Mouse (Mus musculus) heart, adult 8-10 months (tissue): ENCODE data around the gene Osm. TPM values are rescaled to one million over a fixed set of nuclear protein-coding genes. Genes with fewer than 3 reads are reported as not detected.

Experiments
- DNase-seq: peaks from one replicate; pipeline ENCODE4 v3.0.0; 2022; ENCODE audit warnings: low spot score
- total RNA-seq, 4 experiments: library from RNA; stranded (reverse); gene quantifications; 2 replicates each; pipeline ENCODE4 v1.2.4; 2022

Gene Osm
- total RNA-seq, 4 experiments from 2014 or later: 1.6 TPM; not detected in 3

DNA sequence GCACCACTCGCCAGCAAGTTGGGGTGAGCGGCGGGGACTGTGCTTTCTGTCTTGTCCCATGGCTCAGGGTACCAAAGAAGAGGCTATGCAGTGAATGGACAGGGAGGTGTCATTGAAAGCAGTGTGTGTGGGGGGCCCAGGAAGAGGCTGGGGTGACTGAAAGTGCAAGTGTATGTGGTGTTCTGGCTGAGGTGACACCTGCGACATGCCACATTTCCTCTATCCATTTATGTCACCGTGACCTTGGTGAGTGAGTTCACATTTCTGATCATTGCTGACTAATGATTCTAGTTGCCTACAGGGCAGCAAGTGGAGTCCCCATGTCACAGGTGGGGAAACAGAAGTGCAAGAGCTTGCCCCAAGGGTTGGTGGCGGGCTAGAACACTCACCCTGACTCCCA lies 32.3 kb downstream of the Osm start:
- no peak for DNase-seq

DNA sequence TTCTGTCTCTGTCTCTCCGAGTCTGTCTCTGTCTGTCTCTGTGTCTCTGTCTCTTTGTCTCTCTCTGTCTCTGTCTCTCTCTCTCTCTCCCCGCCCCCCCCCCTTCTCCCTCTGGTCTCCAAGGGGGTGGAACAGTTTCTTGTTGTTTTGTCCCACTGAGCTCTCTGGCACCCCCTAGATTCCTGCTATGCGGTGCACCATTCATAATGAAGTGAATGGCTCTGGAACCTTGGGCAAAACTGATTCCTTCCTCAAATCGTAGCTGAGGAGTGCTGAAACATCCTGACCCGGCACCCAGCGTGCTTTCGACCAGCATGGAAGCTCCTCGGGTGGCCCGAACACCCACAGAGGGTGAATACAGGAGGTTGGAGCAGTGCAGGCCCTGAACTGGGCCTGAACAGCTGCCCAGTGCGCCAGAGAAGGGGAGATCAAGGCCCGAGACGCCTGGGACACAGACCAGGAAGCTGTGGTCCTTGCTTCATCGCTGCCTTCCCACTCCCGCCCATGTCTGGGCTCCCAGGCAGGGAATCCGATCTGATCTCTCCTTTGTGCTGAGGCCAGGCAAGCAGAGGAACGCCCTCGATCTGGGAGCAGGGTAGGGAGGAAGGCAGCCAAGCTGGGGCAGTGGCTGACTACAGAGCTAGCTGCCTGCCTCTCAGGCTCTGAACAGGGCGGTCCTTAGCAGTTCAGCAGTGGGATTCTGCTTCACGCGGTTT lies 34.7 kb downstream of the Osm start:
- DNase-seq: no peak

DNA sequence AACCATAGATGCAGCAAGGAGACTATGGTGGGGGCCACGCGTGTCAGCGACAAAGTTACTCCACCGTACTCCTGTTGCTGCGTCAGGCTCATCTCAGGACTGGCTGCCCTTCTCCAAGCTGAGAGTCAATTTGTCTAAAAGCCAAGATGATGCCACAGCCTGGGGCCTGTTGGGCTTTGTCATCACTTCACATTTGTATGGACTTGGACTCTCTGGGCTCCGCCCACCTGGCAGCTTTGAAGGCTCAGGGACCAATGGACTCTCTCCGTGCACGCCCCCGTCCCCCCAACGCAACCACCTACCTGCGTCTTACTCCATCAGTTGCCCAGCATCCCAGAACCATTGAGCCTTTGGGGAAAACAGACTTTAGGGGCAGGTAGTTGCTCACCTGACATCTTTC lies 35.3 kb downstream of the Osm start:
- no peak for DNase-seq

DNA sequence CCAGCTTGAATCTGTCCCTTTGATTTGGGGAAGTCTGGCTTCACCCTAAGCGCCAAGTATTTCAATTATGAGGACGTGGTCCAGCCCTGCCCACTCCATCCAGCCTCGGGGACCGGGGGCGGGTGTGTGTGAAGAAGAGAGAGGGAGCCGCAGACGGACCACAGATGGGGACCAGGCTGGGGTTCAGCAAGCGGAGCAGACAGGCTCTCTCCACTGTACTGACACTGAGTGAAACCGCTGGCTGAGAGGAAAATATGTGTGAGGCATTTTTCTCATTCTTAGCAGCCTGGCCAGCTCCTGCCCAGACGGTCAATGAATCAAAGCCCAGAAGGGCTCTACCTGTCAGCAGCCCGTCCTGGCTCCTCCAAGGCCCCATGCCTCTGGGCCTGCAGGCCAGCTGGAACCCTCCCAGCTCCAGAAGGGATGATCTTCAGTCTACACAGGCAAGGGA lies 40.2 kb downstream of the Osm start:
- DNase-seq: no peak

DNA sequence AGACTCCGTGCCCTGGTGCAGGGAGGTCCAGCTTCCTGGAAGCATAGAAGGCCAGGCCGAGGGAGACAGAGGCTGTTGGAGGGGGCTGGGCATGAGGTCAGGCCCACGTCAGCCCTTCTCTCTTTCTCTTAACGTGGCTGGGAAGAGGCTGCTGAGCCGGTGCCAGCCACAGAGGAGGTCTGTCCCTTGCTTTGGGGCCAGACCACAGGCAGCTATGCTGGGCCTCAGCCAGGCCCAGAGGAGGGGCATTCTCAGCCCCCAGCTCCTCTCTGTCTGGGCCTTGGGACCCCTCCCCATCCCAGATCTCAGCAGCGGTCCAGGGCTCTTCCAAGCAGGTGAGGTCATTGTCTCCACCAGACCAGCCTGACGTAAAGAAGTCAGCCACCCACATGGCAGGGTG lies 43.7 kb downstream of the Osm start:
- no peak for DNase-seq

DNA sequence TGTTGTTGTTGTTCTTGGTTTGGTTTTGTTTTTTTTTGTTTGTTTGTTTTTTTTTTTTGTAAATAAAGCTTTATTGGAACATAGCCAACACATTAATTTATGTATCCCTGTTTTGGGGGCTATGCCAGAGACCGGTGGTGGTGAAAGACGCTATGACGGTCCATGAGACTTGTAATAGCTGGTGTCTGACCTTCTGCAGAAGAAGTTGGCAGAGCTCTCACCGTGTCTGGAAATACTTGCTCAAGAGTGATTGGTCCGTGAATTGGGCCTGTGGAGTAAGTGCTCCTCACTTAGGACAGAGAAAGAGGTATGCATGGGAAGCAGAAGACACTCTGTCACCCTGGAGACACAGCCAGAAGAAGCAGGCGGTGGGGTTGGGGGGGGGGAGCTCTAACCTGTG lies 45.6 kb downstream of the Osm start:
- DNase-seq: no peak

DNA sequence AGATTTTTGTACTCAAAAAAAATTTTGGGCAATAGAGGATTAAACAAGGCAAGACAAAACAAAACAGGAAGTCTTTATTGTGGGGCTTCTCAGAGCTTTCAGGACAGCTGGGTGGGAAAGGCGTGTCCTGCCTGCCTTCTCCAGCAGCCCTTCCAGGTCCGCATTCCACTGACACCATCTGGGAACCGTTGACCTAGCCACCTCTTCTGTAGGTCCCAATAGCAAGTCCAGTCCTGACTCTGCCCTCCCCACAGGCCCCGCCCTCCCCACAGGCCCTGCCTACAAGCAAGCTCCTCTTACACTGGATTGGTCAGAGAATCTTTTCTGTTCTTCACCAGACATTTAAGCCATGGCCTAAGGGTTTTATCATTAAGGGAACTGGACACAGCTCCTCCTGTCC lies 47.4 kb downstream of the Osm start:
- DNase-seq: no peak

DNA sequence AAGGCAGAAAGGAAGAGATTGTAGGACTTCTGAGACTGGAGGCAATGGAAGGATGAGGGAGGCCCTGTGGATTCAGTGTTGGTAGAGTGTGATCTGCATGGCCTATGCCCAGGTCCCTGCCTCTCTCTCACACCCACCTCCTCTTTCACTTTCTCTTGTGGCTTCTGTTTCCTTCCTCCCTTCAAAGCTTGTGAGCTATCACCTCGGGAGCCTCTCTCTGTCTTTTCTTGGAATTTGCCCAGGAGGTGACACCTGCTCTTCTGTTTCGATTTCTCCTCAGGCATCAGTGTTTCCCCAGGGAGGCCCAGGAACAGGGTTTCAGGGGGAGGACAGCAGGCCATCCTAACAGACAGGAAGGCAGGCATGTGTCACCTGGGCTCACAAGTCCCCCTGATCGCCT lies 53.1 kb downstream of the Osm start:
- no peak for DNase-seq

Other genes starting within 250 kb of the Osm start
- gene Sec14l4, start 205.0 kb upstream of the Osm start, total RNA-seq: under 1 TPM in 3 of 4 experiments, not detected in 1; 0.16 to 0.65 (median 0.20) TPM
- gene Sec14l3, start 171.6 kb upstream of the Osm start, total RNA-seq: 1 to 10 TPM in 1 of 4 experiments, not detected in 3; 1.6 TPM
- gene Mtfp1, start 141.0 kb upstream of the Osm start, total RNA-seq: 100 to 1,000 TPM; 128 to 167 (median 148) TPM
- under 1 TPM; 0.41 to 0.82 (median 0.60) TPM for gene Sec14l2, start 113.0 kb upstream of the Osm start, total RNA-seq
- 10 to 100 TPM in 3 of 4 experiments, 1 to 10 TPM in 1; 10.0 to 14.2 (median 11.2) TPM for gene Rnf215, start 101.2 kb upstream of the Osm start, total RNA-seq
- gene Ccdc157, start 76.1 kb upstream of the Osm start, total RNA-seq: 1 to 10 TPM; 3.0 to 4.2 (median 3.6) TPM
- gene Sf3a1, start 76.1 kb upstream of the Osm start, total RNA-seq: 10 to 100 TPM; 25.8 to 34.5 (median 30.4) TPM
- 1 to 10 TPM; 7.6 to 9.2 (median 8.2) TPM for gene Tbc1d10a, start 49.6 kb upstream of the Osm start, total RNA-seq
- gene Castor1, start 18.2 kb upstream of the Osm start, total RNA-seq: 1 to 10 TPM; 3.5 to 6.9 (median 4.8) TPM
- 1 to 10 TPM in 1 of 4 experiments, under 1 TPM in 3; 0.19 to 1.3 (median 0.38) TPM for gene Lif, start 21.1 kb downstream of the Osm start, total RNA-seq
- not detected for gene Hormad2, start 204.7 kb downstream of the Osm start, total RNA-seq